Mouse (Mus musculus): ENCODE measurements around the gene Stra6.

Stra6 gene

GRCm38 (mm10) chr9:58202676-58203453 lies 139.3 kb downstream of the Stra6 start:
- no peak for DNase-seq (ENCODE audit: low read depth, low spot score)
